Mouse (Mus musculus) kidney, adult 8-10 months (tissue): ENCODE data around the gene Card6.
"Not testable (repeated sequence)": the region's sequence is repeated elsewhere in the genome, so short reads cannot be mapped to it uniquely, and the experiment has no call there.

Experiments used
- DNase-seq, 2 experiments: peaks; one replicate each; pipeline ENCODE4 v3.0.0; 2022

Card6 gene

DNA sequence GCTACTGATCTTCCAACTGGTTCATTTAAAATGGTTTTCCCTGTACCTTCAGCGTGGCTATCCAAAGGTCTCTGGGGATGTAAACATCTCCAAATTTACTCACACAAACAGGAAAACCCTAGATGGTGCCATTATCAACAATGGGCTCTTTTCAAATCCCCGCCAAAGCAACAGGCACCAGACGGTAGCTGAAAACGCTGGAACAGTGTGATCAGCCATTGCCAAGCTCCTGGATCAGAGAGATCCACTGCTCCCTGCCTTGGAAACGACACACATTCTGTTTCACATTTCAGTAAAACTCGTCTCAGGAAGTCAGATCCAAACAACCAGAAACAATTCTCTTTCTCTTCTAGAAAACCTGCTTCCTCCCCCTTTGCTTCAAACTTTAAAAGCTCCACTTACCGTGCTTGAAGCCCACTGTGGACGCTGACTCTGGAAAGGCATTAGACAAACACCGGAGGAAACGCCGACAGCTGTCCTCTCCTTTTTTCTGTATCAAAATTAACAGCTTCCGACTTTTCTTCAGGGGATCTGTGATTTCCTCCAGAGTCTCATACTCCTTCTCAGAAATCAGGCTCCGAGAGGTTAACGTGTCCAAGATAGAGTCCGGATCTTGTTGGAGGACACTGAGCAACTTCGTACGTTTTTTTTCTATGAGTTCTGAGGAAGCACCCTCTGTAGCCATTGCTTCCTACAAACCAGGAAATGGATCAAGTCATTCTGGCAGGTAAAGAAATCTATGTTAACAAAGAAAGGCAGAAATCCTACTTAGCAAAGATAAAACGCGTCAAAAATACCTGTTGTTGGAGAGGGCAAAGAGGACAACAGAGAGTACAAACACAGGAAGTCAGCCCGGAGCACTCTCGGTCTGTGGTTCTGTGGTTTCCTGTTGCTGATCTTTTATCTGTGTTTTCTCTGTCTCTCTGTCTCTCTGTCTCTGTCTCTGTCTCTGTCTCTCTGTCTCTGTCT, at the start of gene Card6:
Gene Card6 (minus strand): TSS at position 854 of the 969 bp plus-strand sequence.
- DNase-seq: no peak

DNA sequence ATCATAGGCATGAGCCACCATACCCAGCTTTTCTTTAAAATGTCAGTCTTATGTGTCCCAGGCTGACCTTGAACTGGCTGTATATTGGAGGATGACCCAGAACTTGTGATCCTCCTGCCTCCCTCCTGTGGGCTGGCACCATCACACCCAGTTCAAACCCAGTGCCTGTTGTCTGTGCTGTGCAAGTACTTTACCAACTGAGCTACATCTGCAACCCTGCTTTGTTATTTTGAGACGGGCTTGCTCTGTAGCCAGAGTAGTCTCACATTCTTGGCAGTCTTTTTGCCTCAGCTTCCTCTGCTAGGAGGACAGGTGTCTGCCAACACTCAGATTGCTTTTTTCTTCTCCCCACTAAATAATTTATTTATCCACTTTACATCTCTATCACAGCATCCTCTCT, 49.0 kb upstream of the Card6 start:
- DNase-seq: no peak

DNA sequence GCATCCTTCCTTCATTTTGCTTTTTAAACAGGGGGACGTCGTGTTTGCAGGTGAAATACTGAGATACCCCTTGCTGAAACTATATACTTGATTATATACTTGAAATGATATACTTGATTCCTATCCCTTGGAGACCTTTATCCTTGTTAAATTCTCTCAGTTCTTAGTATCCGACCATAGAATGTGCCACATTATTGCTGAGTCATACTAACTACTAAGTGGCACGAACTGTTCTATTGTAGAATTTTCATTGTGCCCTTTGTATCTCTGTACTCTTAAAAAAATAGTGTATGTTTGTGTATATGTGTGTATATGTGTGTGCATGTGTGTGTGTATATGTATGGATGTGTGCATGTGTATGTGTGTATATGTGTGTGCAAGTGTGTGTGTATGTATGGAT, 48.0 kb upstream of the Card6 start:
- no peak for DNase-seq

DNA sequence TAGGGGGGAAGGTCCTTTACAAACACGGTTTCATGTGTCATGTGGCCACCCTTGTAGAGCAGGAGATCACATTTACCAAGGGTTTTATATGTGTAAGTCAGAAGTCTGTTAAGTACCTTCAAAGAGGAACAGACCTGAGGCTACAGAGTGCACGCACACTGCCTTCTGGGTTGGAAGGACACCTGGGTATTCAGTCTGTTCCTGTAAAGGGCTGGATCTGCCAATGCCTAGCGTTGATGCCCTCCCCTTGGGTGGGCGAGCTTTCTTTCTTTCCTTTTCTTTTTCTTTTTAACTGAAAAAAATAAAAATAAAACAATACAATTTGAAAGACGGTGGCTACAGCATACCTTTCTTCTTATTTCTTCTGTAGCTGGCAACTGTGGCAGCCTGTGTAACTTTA, 46.8 kb upstream of the Card6 start:
- DNase-seq: no peak

DNA sequence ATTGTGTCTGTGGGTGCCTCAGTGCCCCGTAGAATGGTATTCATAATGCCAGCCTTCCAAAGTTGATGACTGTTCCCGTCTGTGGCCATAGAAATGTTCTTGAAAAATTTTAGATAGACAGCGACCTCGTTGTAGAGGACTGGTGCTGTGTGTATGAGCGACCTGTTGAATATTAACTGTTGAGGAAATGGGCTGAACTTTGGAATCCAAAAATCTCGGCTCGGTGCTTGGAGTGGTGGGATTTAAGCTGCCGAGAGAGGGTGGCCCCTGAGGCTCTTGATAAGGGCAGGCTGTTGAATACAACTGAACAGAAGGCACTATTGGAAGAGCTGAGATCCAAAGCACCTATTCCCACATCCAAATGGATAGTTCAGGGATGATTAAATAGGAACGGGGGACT, 46.3 kb upstream of the Card6 start:
- peak; percentile 15 to 21 for DNase-seq

DNA sequence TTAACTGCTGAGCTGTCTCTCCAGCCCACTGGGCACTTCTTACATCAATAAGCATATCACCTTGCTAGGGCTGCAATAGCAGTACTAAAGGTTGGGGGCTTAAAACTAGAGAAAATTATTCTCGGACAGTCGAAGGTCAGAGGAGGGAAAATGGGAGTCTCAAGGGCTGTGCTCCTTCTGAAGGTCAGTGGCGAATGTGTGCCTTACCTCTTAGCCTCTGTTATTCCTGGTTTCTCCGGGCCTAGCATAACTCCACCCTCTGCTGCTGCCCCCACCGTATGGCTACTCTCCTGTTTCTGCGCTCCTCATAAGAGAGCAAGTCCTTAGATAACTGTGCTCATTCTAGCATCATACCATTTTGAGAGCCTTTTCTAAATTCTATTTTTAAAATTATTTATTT, 43.8 kb upstream of the Card6 start:
- no peak for DNase-seq

DNA sequence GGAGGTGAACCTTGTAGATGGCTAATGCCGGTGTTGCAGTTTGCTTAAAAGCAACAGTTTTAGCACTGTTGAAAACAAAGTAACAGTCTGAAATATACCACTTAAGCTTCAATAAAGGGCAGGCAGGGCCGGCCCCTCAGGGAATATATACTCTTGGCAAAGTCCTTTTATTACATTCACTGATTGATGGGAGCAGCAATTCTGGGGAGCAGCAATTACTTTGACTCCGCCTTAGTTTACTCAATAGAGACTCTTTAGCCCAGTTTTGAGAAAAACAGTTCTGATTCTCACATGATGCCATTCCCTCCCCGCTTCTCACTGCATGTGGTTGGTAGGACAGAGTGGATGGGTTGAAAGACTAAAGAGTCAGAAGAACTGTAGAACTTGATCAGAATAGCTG, 40.8 kb upstream of the Card6 start:
- no peak for DNase-seq

DNA sequence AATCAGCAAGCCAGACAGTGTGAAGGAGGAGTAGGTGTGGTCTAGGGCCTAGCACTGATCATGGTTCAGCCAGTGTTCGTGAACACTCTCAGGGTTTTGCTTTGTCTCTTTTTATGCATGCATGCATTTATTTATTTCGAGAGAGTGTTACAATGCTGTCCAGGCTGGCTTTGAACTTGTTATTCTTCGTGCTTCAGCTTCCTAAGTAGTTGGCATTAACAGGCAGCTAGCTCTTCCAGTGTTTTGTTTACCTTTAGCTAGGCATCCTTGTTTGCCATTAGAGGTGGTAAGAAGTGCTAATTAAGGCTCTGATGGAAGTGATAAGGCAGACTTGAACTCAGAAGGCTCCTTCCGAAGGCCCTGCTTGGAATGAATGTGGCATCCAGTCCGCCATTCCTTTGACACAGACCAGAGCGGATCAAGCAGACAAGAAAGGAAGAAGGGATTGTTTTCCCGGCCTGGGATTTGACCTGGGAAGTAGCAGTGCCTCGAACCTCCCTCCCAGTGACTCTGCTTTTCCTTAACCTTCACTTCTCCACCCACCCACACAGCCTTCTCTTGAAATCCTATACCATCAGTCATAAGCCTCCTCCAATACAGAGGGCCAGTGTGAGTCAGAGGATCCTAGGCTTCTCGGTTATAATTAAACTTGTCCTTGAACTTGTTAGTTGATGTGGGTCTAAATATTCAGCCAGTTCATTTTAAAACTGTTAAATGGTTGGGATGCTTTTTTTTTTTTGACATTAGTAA, 37.0 kb upstream of the Card6 start:
- no peak for DNase-seq

DNA sequence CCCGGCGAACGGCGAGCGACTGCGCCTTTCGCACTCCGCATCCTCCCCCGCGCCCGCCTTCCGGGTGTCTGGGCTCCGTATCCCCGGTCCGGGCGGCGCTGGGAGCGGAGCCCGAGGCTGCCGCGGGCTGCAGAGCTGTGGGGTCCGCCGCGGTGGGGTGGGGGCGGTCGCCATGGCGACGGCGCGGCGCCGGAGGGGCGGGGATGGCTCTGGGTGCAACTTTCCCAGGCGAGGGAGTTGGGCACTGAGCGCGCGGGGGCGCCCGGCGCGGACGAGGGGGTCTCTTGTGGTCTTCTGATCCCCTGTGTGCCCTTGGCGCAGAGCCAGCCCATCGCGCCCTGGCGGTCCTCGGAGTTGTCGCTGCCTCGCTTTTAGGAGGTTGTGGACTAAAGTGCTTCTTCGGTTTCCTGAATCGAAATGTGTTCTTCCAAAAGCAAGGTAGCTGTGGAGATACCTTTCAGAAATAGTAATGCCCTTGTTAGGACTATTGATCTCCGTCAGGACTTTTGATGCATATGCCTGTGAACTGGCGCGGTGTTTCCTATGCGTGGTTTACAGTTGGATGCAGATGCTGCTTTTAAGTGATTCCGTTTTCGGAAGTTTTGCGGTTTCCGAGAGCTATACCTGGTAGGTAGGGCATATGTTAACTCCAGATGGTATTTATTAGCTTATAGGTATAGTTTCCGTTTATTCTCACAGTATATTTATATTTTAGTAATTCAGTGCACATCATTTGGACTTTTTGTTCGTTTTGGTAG, 35.9 kb upstream of the Card6 start:
- DNase-seq: peak; percentile 30 to 50

DNA sequence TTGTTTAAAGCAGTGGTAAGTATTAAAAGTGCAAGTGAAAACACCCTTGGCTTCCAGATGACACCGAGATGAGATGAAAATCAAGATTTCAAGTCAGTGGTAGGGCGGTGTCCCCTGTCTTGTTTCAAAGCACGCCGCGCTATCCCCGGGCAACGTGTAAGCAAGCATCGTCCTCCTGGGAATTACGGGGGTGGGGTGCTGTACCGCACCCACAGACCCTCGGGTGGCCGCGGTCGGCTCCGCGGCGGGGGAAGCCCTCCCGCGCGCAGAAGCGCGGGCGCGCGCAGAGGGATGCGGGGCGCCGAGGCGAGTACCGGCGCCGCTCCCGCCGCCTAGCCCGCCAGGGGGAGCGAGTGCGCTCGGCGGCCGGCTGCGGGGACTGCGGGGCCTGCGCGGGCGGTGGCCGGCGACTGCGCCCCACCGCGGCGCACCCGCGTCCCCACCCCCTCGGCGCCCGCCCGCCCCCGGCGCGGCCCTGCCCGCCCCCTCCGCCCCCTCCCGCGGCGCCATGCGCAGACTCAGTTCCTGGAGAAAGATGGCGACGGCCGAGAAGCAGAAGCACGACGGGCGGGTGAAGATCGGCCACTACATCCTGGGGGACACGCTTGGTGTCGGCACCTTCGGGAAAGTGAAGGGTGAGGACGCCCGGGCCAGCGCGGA, 35.2 kb upstream of the Card6 start, which contains the start of gene Prkaa1:
Gene Prkaa1 (plus strand): TSS at position 501 of the 660 bp plus-strand sequence.
- DNase-seq: peak; percentile 47 to 51

DNA sequence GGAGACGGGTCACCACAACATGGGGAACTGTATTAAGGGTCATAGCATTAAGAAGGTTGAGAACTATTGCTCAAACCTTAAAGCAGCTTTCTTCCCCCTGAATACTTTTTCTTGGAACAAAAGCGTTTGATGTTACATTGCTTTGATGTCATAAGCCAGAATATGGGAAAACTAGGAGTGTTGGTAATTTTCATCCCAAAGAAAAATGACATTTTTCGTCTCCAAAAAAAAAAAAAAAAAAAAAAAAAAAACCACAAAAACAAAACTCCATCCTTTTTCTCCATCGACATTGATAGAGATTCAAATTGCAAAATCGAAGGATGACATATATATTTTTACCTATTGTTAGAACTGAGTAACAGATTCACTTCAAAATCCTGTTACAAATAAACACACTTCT, 34.4 kb upstream of the Card6 start:
- no peak for DNase-seq

DNA sequence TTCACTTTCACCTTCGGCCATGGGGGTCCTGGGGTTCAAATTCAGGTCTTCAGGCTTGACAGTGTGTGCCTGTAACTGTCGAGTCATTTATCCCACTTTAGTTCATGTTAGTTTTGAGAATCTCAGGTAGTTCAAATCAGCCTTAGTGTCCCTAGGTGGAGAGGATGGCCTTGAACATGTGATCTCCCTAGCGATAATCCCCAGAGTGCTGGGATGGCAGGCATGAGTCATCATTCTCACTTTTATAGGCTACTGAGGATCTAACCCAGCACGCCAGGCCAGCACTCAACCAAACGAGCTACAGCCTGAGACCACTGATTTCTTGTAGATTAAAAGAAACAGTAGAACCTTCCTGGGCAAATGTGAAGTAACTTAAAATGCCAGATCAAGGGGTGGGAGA, 33.7 kb upstream of the Card6 start:
- DNase-seq: no peak

DNA sequence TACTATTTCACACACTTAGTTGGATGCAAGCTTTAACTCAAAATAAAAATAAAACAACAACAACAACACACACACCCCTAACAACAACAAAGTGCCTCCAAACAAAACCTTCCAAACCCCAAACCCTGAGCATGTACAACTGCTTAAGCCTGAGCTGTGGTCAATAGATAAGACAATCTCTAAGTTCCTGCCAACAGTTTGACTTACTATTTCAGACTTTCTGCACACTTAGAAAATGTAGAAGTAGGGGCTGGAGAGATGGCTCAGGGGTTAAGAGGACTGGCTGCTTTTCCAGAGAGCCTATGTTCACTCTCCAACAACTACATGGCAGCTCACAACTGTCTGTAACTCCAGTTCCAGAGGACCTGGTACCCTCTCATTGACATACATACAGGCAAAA, 32.0 kb upstream of the Card6 start:
- DNase-seq: no peak

DNA sequence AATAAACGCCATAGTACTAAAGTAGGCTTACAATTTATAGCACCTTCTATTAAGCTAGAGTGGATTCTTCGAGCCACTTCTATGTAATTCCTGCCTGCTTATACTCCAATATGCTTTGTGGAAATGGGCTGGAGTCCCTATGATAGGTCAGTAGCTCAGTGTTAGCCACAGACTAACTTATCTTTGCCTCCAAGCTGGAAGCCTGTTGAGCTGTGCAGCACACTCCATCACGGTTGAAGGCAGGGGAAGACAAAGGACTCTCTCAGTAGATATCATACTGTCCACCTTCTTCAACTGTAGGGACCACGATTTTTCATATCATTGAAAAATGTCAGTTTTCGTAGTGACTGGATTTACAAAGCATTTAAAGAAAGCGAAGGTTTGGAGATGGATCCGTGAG, 31.5 kb upstream of the Card6 start:
- no peak for DNase-seq

DNA sequence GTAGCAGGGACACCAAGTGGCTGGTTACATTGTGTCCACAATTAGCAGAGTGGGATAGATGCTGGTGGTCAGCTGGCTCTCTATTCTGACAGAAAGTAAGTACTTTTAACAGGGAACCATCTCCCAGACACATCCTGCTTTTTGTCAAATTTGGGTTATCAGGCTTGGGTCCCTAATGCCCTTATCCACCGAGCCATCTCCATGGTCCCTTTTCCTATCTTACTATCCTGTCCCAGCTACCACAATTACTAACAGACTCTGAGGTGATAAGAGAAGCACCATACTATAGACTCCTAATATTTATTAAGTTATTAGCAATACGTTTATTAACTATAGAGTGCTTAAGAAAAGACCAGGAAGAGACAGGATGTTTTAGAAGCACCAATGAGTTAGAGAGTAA, 31.0 kb upstream of the Card6 start:
- DNase-seq: no peak

DNA sequence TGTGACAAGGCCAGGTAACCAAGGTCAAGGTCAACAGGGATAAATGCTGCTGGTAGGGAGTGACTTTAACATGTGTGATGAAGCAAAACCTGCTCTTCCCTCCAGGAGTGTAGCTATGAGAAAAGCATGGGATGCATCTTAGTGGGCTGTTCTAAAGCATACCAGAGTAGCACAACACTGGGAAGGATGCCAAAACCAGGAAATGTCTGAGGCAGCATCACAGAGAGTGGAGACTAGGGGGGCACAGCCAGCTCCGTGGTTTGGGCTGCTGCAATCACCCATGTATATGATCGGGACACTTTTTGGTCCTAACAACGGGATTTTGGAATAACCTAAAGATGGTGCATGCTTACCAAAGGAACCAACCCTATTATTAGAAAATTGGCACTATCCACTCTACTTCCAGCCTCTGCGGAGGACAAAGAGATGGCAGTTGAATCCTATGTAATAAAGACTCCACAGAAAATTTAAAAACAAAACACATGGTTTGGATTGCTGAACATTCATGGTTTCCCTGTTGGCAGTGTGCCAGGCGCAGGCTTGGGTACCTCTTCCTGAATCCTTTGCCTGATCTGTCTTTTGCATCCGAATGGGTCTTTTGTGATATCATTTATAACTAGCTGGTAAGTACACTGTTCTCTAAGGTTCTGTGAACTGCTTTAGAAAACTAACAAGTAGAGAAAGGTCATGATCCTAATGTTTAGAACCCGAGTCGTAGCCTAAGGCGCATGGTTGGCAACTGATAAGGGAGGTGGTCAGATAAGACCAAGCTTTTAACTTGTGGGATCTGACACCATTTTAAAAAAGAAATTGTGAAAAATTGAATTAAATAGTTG, 29.9 kb upstream of the Card6 start:
- DNase-seq: no peak

DNA sequence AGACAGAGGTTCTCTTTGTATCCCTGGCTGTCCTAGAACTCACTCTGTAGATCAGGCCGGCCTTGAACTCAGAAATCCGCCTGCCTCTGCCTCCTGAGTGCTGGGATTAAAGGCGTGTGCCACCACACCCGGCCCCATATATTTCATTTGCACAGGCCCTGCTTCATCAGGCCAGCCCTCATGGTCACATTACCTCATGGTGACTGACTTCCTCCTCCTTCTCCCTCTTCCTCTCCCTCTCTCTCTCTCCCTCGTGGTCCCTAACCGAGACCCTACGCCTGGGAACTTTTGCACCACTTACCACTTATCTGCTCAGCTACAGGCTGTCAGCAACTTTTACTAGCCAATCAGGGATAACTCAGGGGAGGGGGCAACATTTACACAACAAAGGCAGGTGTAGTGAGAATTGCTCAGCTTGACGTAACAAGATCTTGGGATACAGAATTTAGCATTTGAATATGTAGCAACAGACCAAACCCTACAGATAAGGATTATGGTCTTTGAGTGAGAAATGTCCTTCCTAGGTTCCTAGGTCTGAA, 26.7 kb upstream of the Card6 start:
- DNase-seq: no peak

DNA sequence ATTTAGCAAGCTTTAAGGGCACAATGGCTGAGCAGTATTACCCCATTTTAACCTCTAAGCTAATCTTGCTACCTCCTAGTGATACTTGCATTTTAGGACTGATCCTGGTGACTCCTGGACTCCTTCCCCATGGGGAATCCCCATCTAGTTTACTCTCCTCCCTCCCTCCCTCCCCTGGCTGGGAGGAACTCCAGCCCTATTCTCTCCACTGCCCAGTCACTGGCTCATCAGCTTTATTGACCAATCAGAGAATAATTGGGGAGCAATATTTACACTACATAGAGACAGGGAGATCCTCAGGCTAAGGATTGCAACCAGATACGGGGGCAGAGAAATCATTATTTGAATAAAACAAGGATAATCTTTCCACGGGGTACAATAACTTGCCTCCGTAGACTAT, 25.8 kb upstream of the Card6 start:
- DNase-seq: no peak

DNA sequence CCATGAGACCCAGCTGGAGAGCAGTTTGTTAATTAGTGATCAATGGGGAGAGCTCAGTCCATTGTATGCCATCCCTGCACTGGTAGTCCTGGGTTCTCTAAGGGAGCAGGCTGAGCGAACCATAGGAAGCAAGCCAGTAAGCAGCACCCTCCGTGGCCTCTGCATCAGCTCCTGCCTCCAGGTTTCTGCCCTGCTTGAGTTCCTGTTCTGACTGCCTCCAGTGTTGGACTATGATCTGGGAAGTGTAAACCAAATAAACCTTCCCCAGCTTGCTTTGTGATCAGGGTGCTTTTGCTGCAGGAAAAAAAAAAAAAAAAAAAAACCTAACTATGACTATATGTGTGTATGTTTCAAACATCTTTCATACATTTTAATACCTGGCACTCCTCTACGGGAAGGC, 25.0 kb upstream of the Card6 start:
- no peak for DNase-seq

DNA sequence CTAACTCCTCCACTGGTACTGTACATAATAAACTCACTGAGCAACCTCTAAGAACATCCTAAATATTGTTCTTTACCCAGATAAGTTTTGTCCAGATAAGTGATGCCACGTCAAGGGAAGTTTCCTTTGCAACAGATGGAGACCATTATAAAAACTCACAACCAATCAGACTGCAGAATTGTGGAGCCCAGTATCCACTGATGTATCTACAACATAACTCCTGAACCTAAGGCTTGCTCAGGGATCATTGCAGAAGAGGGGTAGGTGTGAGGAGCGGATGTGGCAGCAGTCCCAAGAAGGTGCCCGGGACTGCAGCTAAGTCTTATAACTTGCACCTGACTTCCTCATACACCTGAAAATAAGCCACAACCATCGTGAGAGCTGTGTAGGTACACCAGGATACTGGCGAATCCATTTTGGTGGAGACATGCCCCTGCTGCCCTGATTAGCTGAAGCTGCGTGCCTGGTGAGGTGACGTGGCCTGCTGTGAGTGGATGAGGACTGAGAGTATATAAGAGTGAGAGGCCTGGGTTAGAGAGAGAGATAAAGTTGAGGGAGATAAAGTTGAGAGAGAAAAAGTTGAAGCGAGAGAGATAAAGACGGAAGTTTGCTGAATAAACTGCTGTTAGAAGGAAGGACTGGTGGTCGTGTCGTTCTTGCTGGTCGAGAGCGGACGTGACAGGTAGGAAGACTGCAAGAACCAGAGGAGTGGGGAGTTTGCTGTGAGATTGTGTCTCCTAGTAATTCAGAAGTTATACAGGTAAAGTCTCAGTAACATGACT, 22.7 kb upstream of the Card6 start:
- not testable (repeated sequence) for DNase-seq
